Mouse (Mus musculus): ENCODE measurements around the gene Gimap4. TPM values are rescaled to one million over a fixed set of nuclear protein-coding genes. Genes with fewer than 3 reads are reported as not detected.

Gene Gimap4
- polyA plus RNA-seq, 1 experiment = 44.3 TPM

DNA sequence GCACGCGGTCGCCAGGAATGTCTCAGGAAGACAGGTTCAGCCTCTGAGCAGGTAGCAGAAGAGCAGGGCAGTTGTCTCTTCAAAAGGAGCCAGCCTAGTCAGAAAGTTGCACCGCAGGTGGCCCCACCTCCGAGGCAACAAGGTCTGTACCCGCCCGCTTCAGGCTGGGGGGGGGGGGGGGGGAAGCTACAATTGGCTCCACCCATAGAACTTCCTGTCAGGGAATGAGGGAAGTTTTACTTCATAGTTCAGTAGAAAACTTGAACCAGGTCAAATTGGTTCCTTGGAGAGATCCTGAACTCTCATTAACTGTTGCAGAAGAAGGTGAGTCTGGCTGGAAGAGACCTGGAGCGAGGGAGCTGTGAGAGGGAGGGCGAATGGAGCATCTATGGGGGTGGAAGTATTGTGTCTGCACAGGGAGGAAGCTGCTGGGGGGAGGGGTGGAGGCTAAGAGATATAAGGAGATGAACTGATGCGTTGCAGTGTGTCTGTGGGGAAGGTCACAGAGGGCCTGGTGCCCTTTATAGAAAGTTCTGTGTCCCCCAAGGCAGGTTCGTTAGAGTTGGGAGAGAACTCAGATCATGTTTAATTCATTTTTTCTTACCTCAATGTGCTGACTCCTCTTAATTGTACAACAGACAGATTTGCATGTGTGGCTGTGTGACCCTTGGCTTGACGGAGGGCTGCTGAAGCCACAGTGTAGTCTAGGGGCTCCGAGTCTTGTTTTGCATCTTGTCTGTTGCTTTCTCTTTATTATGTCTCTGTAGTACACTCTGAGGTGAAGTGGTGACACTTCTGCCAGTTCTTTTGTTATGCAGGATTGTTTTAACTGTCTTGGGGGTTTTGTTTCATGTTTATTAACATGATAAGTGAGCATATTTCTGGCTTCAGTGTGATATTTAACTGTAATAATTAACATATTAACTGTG is 8.2 kb upstream of the Gimap4 start, which contains the start of gene Gimap9:
Gimap9 (plus strand) TSS at position 199 of the 929 bp plus-strand sequence.
- DNase-seq = peak; percentile 88
- Histone ChIP-seq H3K27ac (ENCODE audit: insufficient read depth, low read depth, low read length) (peak within 1 kb of the TSS; percentile 84), H3K4me3 (ENCODE audit: insufficient read depth, low read depth, low read length) (peak within 1 kb of the TSS; percentile 76), H3K36me3 (ENCODE audit: control insufficient read depth, insufficient read depth, low read length) (no peaks in the 10 kb centered on the region), H3K4me1 (ENCODE audit: control insufficient read depth, insufficient read depth, low read length) (peaks cover 9% of the 10 kb centered on the region; the same call in 1 of the 2 replicates), H3K27me3 (replicated peaks; ENCODE audit: control insufficient read depth, insufficient read depth, low read length) (no peaks in the 10 kb centered on the region)
- WGBS = 9% methylated on average over 13 of the region's 13 CpGs
- no peak for TF ChIP-seq POLR2A (IDR thresholded peaks at IDR 0.05; ENCODE audit: low read depth, low read length)
- no peak for TF ChIP-seq CTCF (conservative IDR thresholded peaks at IDR 0.05; ENCODE audit: insufficient read depth, insufficient read length, low read depth, low read length)

DNA sequence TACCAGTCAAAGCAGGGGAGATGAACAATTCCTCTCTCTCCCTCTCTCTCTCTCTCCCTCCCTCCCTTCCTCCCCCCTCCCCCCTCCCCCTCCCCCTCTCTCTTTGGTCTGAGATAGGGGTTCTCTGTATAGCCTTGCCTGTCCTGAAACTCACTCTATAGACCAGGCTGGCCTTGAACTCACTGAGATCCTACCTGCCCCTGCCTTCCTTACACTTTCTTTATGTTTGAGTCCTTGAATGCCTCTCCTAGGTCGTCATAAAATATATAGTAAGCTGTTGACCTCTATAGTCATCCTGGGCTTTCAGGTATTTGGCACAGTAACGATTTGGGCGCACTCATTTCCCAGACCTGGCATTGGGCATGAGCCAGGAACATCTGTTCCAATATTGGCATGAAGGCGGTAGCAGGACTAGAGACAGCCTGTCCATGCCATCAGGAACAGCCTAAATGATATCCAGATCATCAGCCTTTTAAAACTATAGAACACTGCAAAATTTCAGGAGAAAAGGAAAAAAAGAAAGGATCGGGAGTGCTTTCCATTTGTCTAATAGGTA is 7.4 kb upstream of the Gimap4 start:
- TF ChIP-seq POLR2A (IDR thresholded peaks at IDR 0.05; ENCODE audit: low read depth, low read length) (no peak), CTCF (conservative IDR thresholded peaks at IDR 0.05; ENCODE audit: insufficient read depth, insufficient read length, low read depth, low read length) (no peak)
- H3K36me3 ChIP-seq (ENCODE audit: control insufficient read depth, insufficient read depth, low read length) = no peaks in the 10 kb centered on the region
- peak overlapping the region; percentile 48; the same call in 1 of the 2 replicates for H3K27ac ChIP-seq (ENCODE audit: insufficient read depth, low read depth, low read length)
- H3K4me1 ChIP-seq (ENCODE audit: control insufficient read depth, insufficient read depth, low read length) = peaks cover 9% of the 10 kb centered on the region; the same call in 1 of the 2 replicates
- DNase-seq = peak; percentile 34
- peak overlapping the region; percentile 35 for H3K4me3 ChIP-seq (ENCODE audit: insufficient read depth, low read depth, low read length)
- no peaks in the 10 kb centered on the region for H3K27me3 ChIP-seq (replicated peaks; ENCODE audit: control insufficient read depth, insufficient read depth, low read length)
- WGBS = 42% methylated on average over 5 of the region's 5 CpGs

DNA sequence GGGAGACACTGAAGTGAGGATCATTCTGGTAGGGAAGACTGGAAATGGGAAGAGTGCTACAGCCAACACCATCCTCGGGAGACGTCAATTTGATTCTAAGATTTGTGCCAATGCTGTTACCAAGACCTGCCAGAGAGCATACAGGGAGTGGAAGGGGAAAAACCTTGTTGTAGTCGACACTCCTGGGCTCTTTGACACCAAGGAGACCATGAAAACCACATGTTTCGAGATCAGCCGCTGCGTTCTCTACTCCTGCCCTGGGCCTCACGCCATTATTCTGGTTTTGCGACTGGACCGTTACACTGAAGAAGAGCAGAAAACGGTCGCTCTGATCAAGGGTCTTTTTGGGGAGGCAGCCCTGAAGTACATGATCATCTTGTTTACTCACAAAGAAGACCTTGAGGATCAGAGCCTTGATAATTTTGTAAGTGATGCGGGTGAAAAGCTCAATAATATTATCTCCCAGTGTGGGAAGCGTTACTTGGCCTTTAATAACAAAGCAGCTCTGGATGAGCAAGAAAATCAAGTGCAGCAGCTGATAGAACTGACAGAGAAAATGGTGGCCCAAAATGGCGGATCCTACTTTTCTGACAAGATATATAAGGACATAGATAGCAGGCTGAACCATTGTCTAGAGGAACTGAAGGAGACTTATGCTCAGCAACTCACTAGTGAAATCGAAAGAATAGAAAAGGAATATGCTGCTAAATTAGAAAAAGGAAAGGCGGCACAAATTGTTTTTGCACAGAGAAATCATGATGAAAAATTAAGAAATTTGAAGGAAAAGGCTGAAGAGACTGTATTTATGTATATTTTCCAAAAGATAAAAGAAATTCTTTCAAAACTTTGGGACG is 6.6 kb upstream of the Gimap4 start:
- no peak overlapping the region for H3K4me3 ChIP-seq (ENCODE audit: insufficient read depth, low read depth, low read length)
- H3K4me1 ChIP-seq (ENCODE audit: control insufficient read depth, insufficient read depth, low read length) = peaks cover 9% of the 10 kb centered on the region; the same call in 1 of the 2 replicates
- H3K27ac ChIP-seq (ENCODE audit: insufficient read depth, low read depth, low read length) = no peak overlapping the region
- no peak for TF ChIP-seq POLR2A (IDR thresholded peaks at IDR 0.05; ENCODE audit: low read depth, low read length)
- no peak for TF ChIP-seq CTCF (conservative IDR thresholded peaks at IDR 0.05; ENCODE audit: insufficient read depth, insufficient read length, low read depth, low read length)
- no peaks in the 10 kb centered on the region for H3K36me3 ChIP-seq (ENCODE audit: control insufficient read depth, insufficient read depth, low read length)
- 92% methylated on average over 17 of the region's 17 CpGs for WGBS
- H3K27me3 ChIP-seq (replicated peaks; ENCODE audit: control insufficient read depth, insufficient read depth, low read length) = no peaks in the 10 kb centered on the region
- DNase-seq = no peak

DNA sequence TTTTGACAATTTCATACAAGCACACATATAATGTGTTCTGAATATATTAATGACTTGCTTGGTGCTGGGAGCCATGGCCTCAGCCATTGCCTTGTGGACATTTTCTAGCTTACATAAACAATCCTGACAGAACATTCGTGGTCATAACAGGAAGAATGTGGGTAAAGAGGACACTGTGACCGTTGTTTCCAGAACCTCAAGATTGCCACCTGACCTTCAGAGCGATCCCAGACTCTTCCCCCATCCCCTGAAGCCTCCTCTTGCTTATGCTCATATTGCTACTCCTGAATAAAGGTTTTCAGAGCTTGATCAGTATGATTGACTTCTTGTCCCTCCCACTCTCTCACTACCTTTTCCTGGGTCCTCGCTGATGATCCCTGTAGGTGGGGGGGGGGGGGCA is 6.0 kb upstream of the Gimap4 start:
- no peak for TF ChIP-seq CTCF (conservative IDR thresholded peaks at IDR 0.05; ENCODE audit: insufficient read depth, insufficient read length, low read depth, low read length)
- TF ChIP-seq POLR2A (IDR thresholded peaks at IDR 0.05; ENCODE audit: low read depth, low read length) = no peak
- DNase-seq = no peak
- Histone ChIP-seq H3K4me3 (ENCODE audit: insufficient read depth, low read depth, low read length) (no peak overlapping the region), H3K36me3 (ENCODE audit: control insufficient read depth, insufficient read depth, low read length) (no peaks in the 10 kb centered on the region), H3K4me1 (ENCODE audit: control insufficient read depth, insufficient read depth, low read length) (peaks cover 9% of the 10 kb centered on the region; the same call in 1 of the 2 replicates), H3K27me3 (replicated peaks; ENCODE audit: control insufficient read depth, insufficient read depth, low read length) (no peaks in the 10 kb centered on the region), H3K27ac (ENCODE audit: insufficient read depth, low read depth, low read length) (no peak overlapping the region)
- 69% methylated on average over 4 of the region's 4 CpGs for WGBS

DNA sequence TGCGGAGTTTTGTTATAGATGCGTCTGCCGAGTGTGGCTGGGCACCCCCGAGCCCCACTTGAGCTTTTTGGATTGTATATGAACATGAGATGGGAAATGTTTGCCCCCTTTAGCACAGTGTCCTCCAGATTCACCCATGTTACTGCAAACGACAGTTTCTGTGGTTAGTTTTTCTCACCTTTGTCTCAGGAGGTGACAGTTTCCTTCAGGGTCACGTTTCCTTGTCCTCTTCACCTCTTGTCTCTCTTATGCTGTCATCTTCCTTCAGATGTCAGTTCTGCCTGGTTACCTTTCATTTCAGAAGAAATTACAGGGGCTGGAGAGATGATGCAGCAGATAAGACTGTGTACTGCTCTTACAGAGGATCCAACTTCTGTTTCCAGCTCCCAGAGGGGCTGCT is 4.6 kb upstream of the Gimap4 start:
- Histone ChIP-seq H3K36me3 (ENCODE audit: control insufficient read depth, insufficient read depth, low read length) (no peaks in the 10 kb centered on the region), H3K4me3 (ENCODE audit: insufficient read depth, low read depth, low read length) (no peak overlapping the region), H3K27ac (ENCODE audit: insufficient read depth, low read depth, low read length) (no peak overlapping the region), H3K27me3 (replicated peaks; ENCODE audit: control insufficient read depth, insufficient read depth, low read length) (no peaks in the 10 kb centered on the region), H3K4me1 (ENCODE audit: control insufficient read depth, insufficient read depth, low read length) (peaks cover 8% of the 10 kb centered on the region; the same call in 1 of the 2 replicates)
- no peak for DNase-seq
- WGBS = 78% methylated on average over 6 of the region's 6 CpGs
- TF ChIP-seq POLR2A (IDR thresholded peaks at IDR 0.05; ENCODE audit: low read depth, low read length) (no peak), CTCF (conservative IDR thresholded peaks at IDR 0.05; ENCODE audit: insufficient read depth, insufficient read length, low read depth, low read length) (no peak)

DNA sequence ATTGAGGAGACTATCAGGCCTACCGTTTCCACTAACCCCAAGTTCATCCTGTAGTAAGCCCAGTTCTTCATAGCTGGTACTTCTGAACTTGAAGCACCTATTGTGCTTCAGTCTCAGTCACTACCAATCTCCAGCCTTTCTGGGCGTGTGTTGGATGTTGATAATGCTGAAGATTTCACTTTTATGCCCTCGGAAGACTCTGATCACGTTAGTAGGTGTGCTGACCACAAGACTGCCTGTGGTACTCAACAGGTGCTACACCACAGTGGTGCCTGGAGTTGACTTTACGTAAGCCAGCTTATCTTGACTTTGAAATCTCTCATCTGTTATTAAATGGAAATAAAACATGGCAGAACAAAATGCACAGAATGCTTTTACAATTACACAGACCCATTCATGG is 3.9 kb upstream of the Gimap4 start:
- H3K36me3 ChIP-seq (ENCODE audit: control insufficient read depth, insufficient read depth, low read length) = no peaks in the 10 kb centered on the region
- no peak overlapping the region for H3K27ac ChIP-seq (ENCODE audit: insufficient read depth, low read depth, low read length)
- no peak for DNase-seq

More for the DNA sequence above, 3.9 kb upstream of the Gimap4 start:
- no peak for TF ChIP-seq CTCF (conservative IDR thresholded peaks at IDR 0.05; ENCODE audit: insufficient read depth, insufficient read length, low read depth, low read length)
- TF ChIP-seq POLR2A (IDR thresholded peaks at IDR 0.05; ENCODE audit: low read depth, low read length) = no peak
- Histone ChIP-seq H3K4me1 (ENCODE audit: control insufficient read depth, insufficient read depth, low read length) (peaks cover 2% of the 10 kb centered on the region; the same call in 1 of the 2 replicates), H3K27me3 (replicated peaks; ENCODE audit: control insufficient read depth, insufficient read depth, low read length) (no peaks in the 10 kb centered on the region), H3K4me3 (ENCODE audit: insufficient read depth, low read depth, low read length) (no peak overlapping the region)
- WGBS = 83% methylated on average over 5 of the region's 5 CpGs

Measured in kidney, adult 2 months (tissue).